Mouse (Mus musculus): Measurements from ENCODE around the gene Olfr286. TPM values are rescaled to one million over a fixed set of nuclear protein-coding genes. Genes with fewer than 3 reads are reported as not detected.

The Olfr286 gene
- polyA plus RNA-seq (2012; rRNA removed): not detected in 2 replicates

- DNase-seq (ENCODE audit: extremely low spot score in 1 of 2, low spot score in 1 of 2): no peak
Measured at GRCm38 (mm10) chr15:98234350-98234749, at the start of gene Olfr286. TSS of gene Olfr286 (minus strand) at chr15:98234450.

GRCm38 (mm10) chr15:98257776-98258175 is 23.5 kb upstream of the Olfr286 start:
- no peak for DNase-seq (ENCODE audit: extremely low spot score in 1 of 2, low spot score in 1 of 2)

GRCm38 (mm10) chr15:98257193-98257592 is 22.9 kb upstream of the Olfr286 start, which contains the start of gene H1fnt:
TSS of gene H1fnt (minus strand) at chr15:98257293.
- DNase-seq (ENCODE audit: extremely low spot score in 1 of 2, low spot score in 1 of 2): no peak

GRCm38 (mm10) chr15:98256271-98256670 is 22.0 kb upstream of the Olfr286 start:
- DNase-seq (ENCODE audit: extremely low spot score in 1 of 2, low spot score in 1 of 2): no peak

GRCm38 (mm10) chr15:98235442-98235841 is 1.2 kb upstream of the Olfr286 start:
- DNase-seq (ENCODE audit: extremely low spot score in 1 of 2, low spot score in 1 of 2): no peak

- no peak for DNase-seq (ENCODE audit: extremely low spot score in 1 of 2, low spot score in 1 of 2)
Measured at GRCm38 (mm10) chr15:98226096-98226495, 8.2 kb downstream of the Olfr286 start.

- DNase-seq (ENCODE audit: extremely low spot score in 1 of 2, low spot score in 1 of 2): no peak
Measured at GRCm38 (mm10) chr15:98225610-98226009, 8.6 kb downstream of the Olfr286 start.

- no peak for DNase-seq (ENCODE audit: extremely low spot score in 1 of 2, low spot score in 1 of 2)
Measured at GRCm38 (mm10) chr15:98222377-98222776, 11.9 kb downstream of the Olfr286 start.

GRCm38 (mm10) chr15:98220877-98221276 is 13.4 kb downstream of the Olfr286 start, which contains the start of the genes Gm44579 and Olfr287:
TSS of gene Gm44579 (minus strand) at chr15:98220977.
TSS of gene Olfr287 (minus strand) at chr15:98221056.
- DNase-seq (ENCODE audit: extremely low spot score in 1 of 2, low spot score in 1 of 2): peak; percentile 3 to 12

GRCm38 (mm10) chr15:98214130-98214529 is 20.1 kb downstream of the Olfr286 start:
- no peak for DNase-seq (ENCODE audit: extremely low spot score in 1 of 2, low spot score in 1 of 2)

- DNase-seq (ENCODE audit: extremely low spot score in 1 of 2, low spot score in 1 of 2): no peak
Measured at GRCm38 (mm10) chr15:98213336-98213870, 20.8 kb downstream of the Olfr286 start.

- no peak for DNase-seq (ENCODE audit: extremely low spot score in 1 of 2, low spot score in 1 of 2)
Measured at GRCm38 (mm10) chr15:98209676-98210075, 24.6 kb downstream of the Olfr286 start.

GRCm38 (mm10) chr15:98195442-98195841 is 38.8 kb downstream of the Olfr286 start, which contains the start of gene Olfr288:
TSS of gene Olfr288 (minus strand) at chr15:98195542.
- DNase-seq (ENCODE audit: extremely low spot score in 1 of 2, low spot score in 1 of 2): no peak

GRCm38 (mm10) chr15:98184456-98184855 is 49.8 kb downstream of the Olfr286 start:
- no peak for DNase-seq (ENCODE audit: extremely low spot score in 1 of 2, low spot score in 1 of 2)

- no peak for DNase-seq (ENCODE audit: extremely low spot score in 1 of 2, low spot score in 1 of 2)
Measured at GRCm38 (mm10) chr15:98181856-98182570, 52.2 kb downstream of the Olfr286 start.

- peak; percentile 93 to 95 for DNase-seq (ENCODE audit: extremely low spot score in 1 of 2, low spot score in 1 of 2)
Measured at GRCm38 (mm10) chr15:98181132-98181711, 53.0 kb downstream of the Olfr286 start.

GRCm38 (mm10) chr15:98180567-98181131 is 53.6 kb downstream of the Olfr286 start:
- no peak for DNase-seq (ENCODE audit: extremely low spot score in 1 of 2, low spot score in 1 of 2)

- no peak for DNase-seq (ENCODE audit: extremely low spot score in 1 of 2, low spot score in 1 of 2)
Measured at GRCm38 (mm10) chr15:98177320-98177719, 56.9 kb downstream of the Olfr286 start.

Measured in frontal cortex, adult 2 months (tissue).